Mouse (Mus musculus): ENCODE measurements around the gene Spats2.
A peak's percentile ranks its signal among the peaks of the same experiment; 100 is the strongest.

The Spats2 gene

GRCm38 (mm10) chr15:99097840-99098492 lies 27.8 kb upstream of the Spats2 start:
- peak in 1 of 2 experiments; percentile 36 for DNase-seq (ENCODE audit: low spot score in 2 of 2)

GRCm38 (mm10) chr15:99098493-99098861 lies 27.2 kb upstream of the Spats2 start:
- DNase-seq (ENCODE audit: low spot score in 2 of 2): no peak

- DNase-seq (ENCODE audit: low spot score in 2 of 2): peak; percentile 31 to 66
These were observed 26.6 kb upstream of the Spats2 start for GRCm38 (mm10) chr15:99099139-99099556.

- DNase-seq (ENCODE audit: low spot score in 2 of 2): no peak
These were observed 25.7 kb upstream of the Spats2 start for GRCm38 (mm10) chr15:99099984-99100383.

- no peak for DNase-seq (ENCODE audit: low spot score in 2 of 2)
These were observed 20.5 kb upstream of the Spats2 start for GRCm38 (mm10) chr15:99105238-99105637.

- DNase-seq (ENCODE audit: low spot score in 2 of 2): no peak
These were observed 17.9 kb upstream of the Spats2 start for GRCm38 (mm10) chr15:99107866-99108265.

- DNase-seq (ENCODE audit: low spot score in 2 of 2): no peak
These were observed 14.6 kb upstream of the Spats2 start for GRCm38 (mm10) chr15:99111139-99111538.

GRCm38 (mm10) chr15:99111809-99112208 lies 13.9 kb upstream of the Spats2 start:
- DNase-seq (ENCODE audit: low spot score in 2 of 2): no peak

- no peak for DNase-seq (ENCODE audit: low spot score in 2 of 2)
These were observed 12.8 kb upstream of the Spats2 start for GRCm38 (mm10) chr15:99112843-99113395.

GRCm38 (mm10) chr15:99113396-99113975 lies 12.2 kb upstream of the Spats2 start:
- no peak for DNase-seq (ENCODE audit: low spot score in 2 of 2)

- no peak for DNase-seq (ENCODE audit: low spot score in 2 of 2)
These were observed 11.2 kb upstream of the Spats2 start for GRCm38 (mm10) chr15:99114312-99115064.

- DNase-seq (ENCODE audit: low spot score in 2 of 2): no peak
These were observed 10.7 kb upstream of the Spats2 start for GRCm38 (mm10) chr15:99115065-99115423.

GRCm38 (mm10) chr15:99116539-99116938 lies 9.2 kb upstream of the Spats2 start:
- no peak for DNase-seq (ENCODE audit: low spot score in 2 of 2)

- no peak for DNase-seq (ENCODE audit: low spot score in 2 of 2)
These were observed 4.9 kb upstream of the Spats2 start for GRCm38 (mm10) chr15:99120814-99121213.

- DNase-seq (ENCODE audit: low spot score in 2 of 2): no peak
These were observed 3.1 kb upstream of the Spats2 start for GRCm38 (mm10) chr15:99122642-99123041.

GRCm38 (mm10) chr15:99126081-99126815 lies 532 bp downstream of the Spats2 start:
- peak; percentile 91 to 93 for DNase-seq (ENCODE audit: low spot score in 2 of 2)

GRCm38 (mm10) chr15:99126816-99127365 lies 1.2 kb downstream of the Spats2 start:
- peak in 1 of 2 experiments; percentile 36 for DNase-seq (ENCODE audit: low spot score in 2 of 2)

GRCm38 (mm10) chr15:99127851-99128522 lies 2.3 kb downstream of the Spats2 start:
- no peak for DNase-seq (ENCODE audit: low spot score in 2 of 2)

GRCm38 (mm10) chr15:99129441-99129840 lies 3.7 kb downstream of the Spats2 start:
- DNase-seq (ENCODE audit: low spot score in 2 of 2): no peak

GRCm38 (mm10) chr15:99129956-99130910 lies 4.5 kb downstream of the Spats2 start:
- DNase-seq (ENCODE audit: low spot score in 2 of 2): no peak
